Mouse (Mus musculus): ENCODE data around the gene Tmem132c. TPM values are rescaled to one million over a fixed set of nuclear protein-coding genes. Genes with fewer than 3 reads are reported as not detected.

The Tmem132c gene
- 6.9 TPM for polyA plus RNA-seq (2014; fragmentation: Illumina TruSeq; extraction: RNeasy Lipid Tissue Mini Kit (QIAGEN cat#74804); ENCODE audit: insufficient read depth, low read depth, low replicate concordance)

DNA sequence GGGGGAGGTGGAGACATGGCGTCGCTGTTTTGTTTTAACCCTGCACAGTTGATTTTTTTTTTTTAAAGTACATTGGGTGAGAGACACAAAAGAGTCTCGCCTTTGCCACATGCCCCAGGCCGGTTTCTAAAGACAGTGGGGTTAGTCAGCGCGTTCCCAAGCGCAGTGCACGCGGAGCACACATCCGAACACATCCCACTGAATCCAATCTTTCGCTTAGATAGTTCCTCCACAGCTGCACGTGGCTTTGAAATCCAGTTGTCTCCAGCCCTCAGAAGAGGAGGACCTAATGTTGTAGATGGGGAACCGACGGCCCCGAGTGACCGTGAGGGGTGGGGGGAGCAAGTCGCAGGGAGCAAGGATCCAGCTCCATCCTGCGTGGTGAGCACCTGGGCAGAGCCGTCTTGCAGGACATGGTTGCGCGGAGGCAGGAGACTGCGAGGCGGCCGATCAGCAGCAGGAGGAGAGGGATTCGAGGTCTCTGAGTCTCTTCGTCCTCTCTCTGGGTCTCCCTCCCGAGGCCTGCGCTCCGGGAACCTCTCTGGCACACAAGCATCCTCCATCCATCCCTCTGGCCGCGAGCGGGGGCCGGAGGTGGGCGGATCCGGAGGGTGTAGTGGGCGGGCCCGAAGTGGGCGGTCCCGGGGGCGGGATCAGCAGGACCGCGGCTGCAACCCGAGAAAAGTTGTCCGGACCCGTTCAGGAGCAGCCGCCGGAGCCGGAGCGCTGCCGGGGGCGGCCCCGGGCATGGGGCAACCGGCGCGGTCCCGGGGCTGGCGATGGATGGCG is at the start of gene Tmem132c:
Gene Tmem132c, plus strand, starts transcription at position 673 of the 789 bp plus-strand sequence.

